Mouse (Mus musculus) activated CD4-positive, CD25-positive, alpha-beta regulatory T cell, adult 9 weeks (primary cell): Measurements from ENCODE around the gene Yap1. TPM values are rescaled to one million over a fixed set of nuclear protein-coding genes. Genes with fewer than 3 reads are reported as not detected.

ENCODE experiments used
- polyA plus RNA-seq: library from polyadenylated mRNA; unstranded; fragments of 100-300 nt; shearing (Covaris generic); gene quantifications from one replicate; pipeline ENCODE4 v1.2.1, GENCODE M21; 2017

Gene Yap1
- not detected for polyA plus RNA-seq

GRCm38 (mm10) chr9:8004370-8004991 lies at the start of gene Yap1:
Yap1 (minus strand) TSS chr9:8004596.

GRCm38 (mm10) chr9:8042338-8043043 lies 38.1 kb upstream of the Yap1 start, which contains the start of gene Cfap300:
Cfap300 (minus strand) TSS chr9:8042823.

Other genes with a start within 250 kb of the Yap1 start
- gene Tmem123, start 240.6 kb downstream of the Yap1 start, polyA plus RNA-seq, result 78.8 TPM
- gene Birc2, start 167.5 kb downstream of the Yap1 start, polyA plus RNA-seq, result 139 TPM
- 133 TPM for gene Birc3, start 131.4 kb downstream of the Yap1 start, polyA plus RNA-seq
- gene Cfap300, start 38.2 kb upstream of the Yap1 start, polyA plus RNA-seq, result 0.34 TPM
- not detected for gene Cep126, start 129.7 kb upstream of the Yap1 start, polyA plus RNA-seq